Mouse (Mus musculus) embryonic facial prominence, embryonic 11.5 days (tissue): ENCODE measurements around the gene Rpl37a. TPM values are rescaled to one million over a fixed set of nuclear protein-coding genes. Genes with fewer than 3 reads are reported as not detected.

Source experiments
- ATAC-seq: fragments of 200-750 bp; cut with Nextera tagmentation; replicated peaks from 2 replicates; pipeline ENCODE4 v1.8.0; 2017; ENCODE audit warnings: low read depth; ENCODE audit not compliant: insufficient number of reproducible peaks, low FRiP score, low TSS enrichment
- DNase-seq: peaks from one replicate; pipeline ENCODE4 v3.0.0-alpha.2; 2015; ENCODE audit warnings: low spot score
- H3K27ac ChIP-seq: fragments of 300-500 bp; sonication (generic); replicated peaks from 2 replicates; pipeline ENCODE4 v1.5.1; 2014; ENCODE audit warnings: mild to moderate bottlenecking, low read depth, low read length, control low read depth
- H3K27me3 ChIP-seq: fragments of 300-500 bp; sonication (generic); 2 replicates; pipeline ENCODE4 v1.6.1; 2014; ENCODE audit warnings: mild to moderate bottlenecking, low read length, moderate library complexity, mixed read lengths; ENCODE audit not compliant: control insufficient read depth, insufficient read depth
- H3K36me3 ChIP-seq: fragments of 300-500 bp; sonication (generic); replicated peaks from 2 replicates; pipeline ENCODE4 v1.6.1; 2014; ENCODE audit warnings: low read depth, mild to moderate bottlenecking, low read length, moderate library complexity, mixed read lengths; ENCODE audit not compliant: control insufficient read depth, insufficient read depth
- H3K4me1 ChIP-seq: fragments of 300-500 bp; sonication (generic); 2 replicates; pipeline ENCODE4 v1.6.1; 2014; ENCODE audit warnings: low read length, mixed read lengths; ENCODE audit not compliant: control insufficient read depth, insufficient read depth
- H3K4me2 ChIP-seq: fragments of 300-500 bp; sonication (generic); 2 replicates; pipeline ENCODE4 v1.6.1; 2014; ENCODE audit warnings: low read depth, mild to moderate bottlenecking, control low read depth, low read length, moderate library complexity
- H3K4me3 ChIP-seq: fragments of 300-500 bp; sonication (generic); 2 replicates; pipeline ENCODE4 v1.5.1; 2014; ENCODE audit warnings: low read depth, low read length, control low read depth
- H3K9ac ChIP-seq: fragments of 300-500 bp; sonication (generic); replicated peaks from 2 replicates; pipeline ENCODE4 v1.6.1; 2014; ENCODE audit warnings: mild to moderate bottlenecking, control low read depth, low read length
- H3K9me3 ChIP-seq: fragments of 300-500 bp; sonication (generic); replicated peaks from 2 replicates; pipeline ENCODE4 v1.6.1; 2016; ENCODE audit warnings: mild to moderate bottlenecking, low read length, inconsistent platforms, mixed read lengths; ENCODE audit not compliant: control insufficient read depth
- WGBS: fragments of 180-500 bp; shearing (Covaris S2); extraction: QIAGEN DNeasy Blood & Tissue Kit; methylation state at CpG from one replicate; pipeline ENCODE4 v1.1.7; 2014; 5-methylcytosine and 5-hydroxymethylcytosine counted together
- polyA plus RNA-seq: library from polyadenylated mRNA; unstranded; fragments of >200 nt; fragmentation: Nextera tagmentation; extraction: Ambion mirVana; gene quantifications from 2 replicates; pipeline ENCODE4 v1.2.1, GENCODE M21; 2014

Gene Rpl37a
- polyA plus RNA-seq, 1 experiment from 2014 or later: 1,634 TPM

DNA sequence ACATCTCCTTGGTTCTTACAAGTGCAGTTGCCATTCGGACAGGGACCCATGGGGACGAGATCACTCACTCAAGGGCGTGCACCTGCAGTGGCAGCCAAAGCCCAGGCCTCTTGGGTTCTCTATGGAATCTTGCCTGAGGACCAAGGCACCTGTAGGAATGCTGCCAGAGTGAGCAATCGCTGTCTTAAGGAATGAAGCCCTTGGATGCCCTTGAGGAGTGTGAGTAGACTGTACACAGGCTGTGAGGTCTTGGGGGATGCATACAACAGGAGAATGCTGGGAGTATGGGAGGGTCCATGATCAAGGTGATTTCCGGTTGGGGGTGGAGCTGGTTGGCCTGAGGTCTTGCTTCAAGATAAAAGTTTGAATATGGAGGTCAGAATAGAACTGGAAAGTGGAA, 30.3 kb downstream of the Rpl37a start:
- Histone ChIP-seq H3K27ac (no peak overlapping the region), H3K27me3 (no peaks in the 10 kb centered on the region), H3K4me1 (no peaks in the 10 kb centered on the region), H3K4me2 (no peak overlapping the region), H3K9ac (no peak overlapping the region), H3K9me3 (no peaks in the 10 kb centered on the region), H3K36me3 (no peaks in the 10 kb centered on the region), H3K4me3 (no peak overlapping the region)
- DNase-seq (no peak), ATAC-seq (no peak)
- 80% methylated on average over 5 of the region's 5 CpGs for WGBS

DNA sequence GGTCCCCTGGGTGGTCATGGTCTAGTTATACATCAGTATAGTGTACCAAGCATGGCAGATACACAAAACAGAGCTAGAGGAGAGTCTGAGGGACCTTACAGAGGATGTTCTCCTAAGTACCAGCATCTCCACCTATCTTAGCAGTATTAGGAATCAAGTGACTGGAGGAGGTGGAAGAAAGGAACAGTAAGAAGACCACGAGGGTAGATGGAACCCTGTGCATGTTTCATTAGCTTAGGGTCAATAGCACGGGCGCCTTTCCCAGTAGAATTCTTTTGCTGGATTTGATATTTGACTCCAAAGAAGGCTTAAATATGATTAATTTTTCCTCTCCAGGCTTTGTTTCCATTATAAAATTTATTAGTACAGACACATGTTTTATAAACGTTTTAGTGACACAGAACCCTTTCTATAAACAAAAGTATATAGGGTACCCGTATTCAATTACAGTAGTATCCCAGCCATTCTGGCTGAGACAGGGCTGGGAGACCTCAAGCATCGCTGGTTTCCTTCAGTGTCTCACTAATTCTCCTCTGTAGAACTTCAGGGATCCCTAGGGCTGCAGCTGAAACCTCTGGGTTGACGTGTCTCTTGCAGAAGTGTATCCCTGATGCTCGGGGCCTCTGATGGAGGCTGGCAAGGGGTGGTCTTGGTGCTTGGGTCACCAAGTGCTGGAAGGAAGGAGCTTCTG, 33.9 kb downstream of the Rpl37a start:
- WGBS: 68% methylated on average over 8 of the region's 8 CpGs
- Histone ChIP-seq H3K4me2 (no peak overlapping the region), H3K36me3 (no peaks in the 10 kb centered on the region), H3K4me3 (no peak overlapping the region), H3K9ac (no peak overlapping the region), H3K9me3 (no peaks in the 10 kb centered on the region), H3K27ac (no peak overlapping the region), H3K27me3 (no peaks in the 10 kb centered on the region), H3K4me1 (no peaks in the 10 kb centered on the region)
- DNase-seq (no peak), ATAC-seq (no peak)

DNA sequence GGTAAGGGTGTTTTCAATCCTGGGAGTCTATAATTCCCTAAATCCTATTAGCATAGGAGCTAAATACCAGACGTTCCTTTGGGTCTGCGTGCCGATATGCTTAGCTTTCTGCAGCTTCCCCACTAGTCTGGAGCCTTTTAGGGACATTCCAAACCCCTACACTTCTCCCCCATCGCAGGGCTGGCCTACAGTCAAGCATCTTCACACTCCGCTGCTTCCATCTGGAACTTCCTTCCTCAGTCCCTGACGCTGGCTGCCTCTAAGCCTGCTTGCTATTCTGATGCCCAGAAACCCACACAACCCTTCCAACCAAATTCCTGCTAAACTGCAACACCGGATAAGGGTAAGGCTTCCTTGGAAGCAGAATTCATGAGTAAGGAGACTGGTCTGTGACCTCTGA, 35.3 kb downstream of the Rpl37a start:
- Histone ChIP-seq H3K4me3 (no peak overlapping the region), H3K9me3 (no peaks in the 10 kb centered on the region), H3K4me2 (no peak overlapping the region), H3K4me1 (no peaks in the 10 kb centered on the region), H3K27me3 (no peaks in the 10 kb centered on the region), H3K27ac (no peak overlapping the region), H3K36me3 (no peaks in the 10 kb centered on the region), H3K9ac (no peak overlapping the region)
- no peak for DNase-seq
- ATAC-seq: no peak
- 77% methylated on average over 7 of the region's 7 CpGs for WGBS

DNA sequence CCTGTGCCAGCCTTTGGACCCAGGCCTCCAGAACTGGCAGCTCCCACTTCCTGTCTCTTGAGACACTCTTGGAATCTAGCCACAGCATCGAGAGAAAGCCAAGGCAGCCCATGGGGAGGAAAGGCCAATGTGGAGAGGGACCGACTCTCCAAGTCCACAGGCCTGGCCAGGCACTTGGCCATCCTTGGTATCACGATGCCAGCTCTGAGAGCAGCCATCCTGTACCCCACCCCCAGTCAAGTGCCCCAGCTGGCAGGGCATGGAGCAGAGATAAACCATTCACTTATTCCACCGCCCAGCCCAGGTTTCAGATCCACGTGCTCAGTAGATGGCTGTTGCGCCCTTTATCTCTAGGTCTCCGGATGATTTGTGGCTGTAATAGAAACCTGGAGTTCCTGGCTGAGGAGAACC, 40.3 kb downstream of the Rpl37a start:
- no peaks in the 10 kb centered on the region for H3K36me3 ChIP-seq
- WGBS: 93% methylated on average over 7 of the region's 7 CpGs
- no peaks in the 10 kb centered on the region for H3K9me3 ChIP-seq
- H3K4me2 ChIP-seq: no peak overlapping the region
- H3K4me3 ChIP-seq: no peak overlapping the region
- ATAC-seq (no peak), DNase-seq (no peak)
- H3K4me1 ChIP-seq: no peaks in the 10 kb centered on the region
- H3K27me3 ChIP-seq: no peaks in the 10 kb centered on the region
- no peak overlapping the region for H3K27ac ChIP-seq
- H3K9ac ChIP-seq: no peak overlapping the region

DNA sequence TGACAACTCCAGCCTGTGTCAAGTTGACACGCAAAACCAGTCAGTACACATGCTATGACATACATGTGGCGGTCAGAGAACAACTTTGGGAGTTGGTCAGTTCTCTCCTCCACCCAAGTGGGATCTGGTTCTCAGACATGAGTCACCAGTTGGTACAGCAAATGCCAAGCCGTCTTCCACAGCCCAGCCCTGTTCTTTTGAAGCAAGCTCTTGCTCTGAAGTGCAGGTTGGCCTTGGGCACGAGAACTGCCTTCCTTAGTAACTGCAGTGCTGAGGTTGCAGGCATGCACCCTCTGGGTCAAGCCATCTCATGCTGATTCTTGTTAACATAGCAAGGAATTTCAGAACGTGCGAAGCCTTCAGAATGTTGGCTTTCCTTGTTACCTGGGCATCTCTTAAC, 42.1 kb downstream of the Rpl37a start:
- ATAC-seq (no peak), DNase-seq (no peak)
- Histone ChIP-seq H3K36me3 (no peaks in the 10 kb centered on the region), H3K9me3 (no peaks in the 10 kb centered on the region), H3K4me1 (no peaks in the 10 kb centered on the region), H3K4me2 (no peak overlapping the region), H3K27ac (no peak overlapping the region), H3K9ac (no peak overlapping the region), H3K4me3 (no peak overlapping the region), H3K27me3 (no peaks in the 10 kb centered on the region)
- 79% methylated on average over 6 of the region's 6 CpGs for WGBS

DNA sequence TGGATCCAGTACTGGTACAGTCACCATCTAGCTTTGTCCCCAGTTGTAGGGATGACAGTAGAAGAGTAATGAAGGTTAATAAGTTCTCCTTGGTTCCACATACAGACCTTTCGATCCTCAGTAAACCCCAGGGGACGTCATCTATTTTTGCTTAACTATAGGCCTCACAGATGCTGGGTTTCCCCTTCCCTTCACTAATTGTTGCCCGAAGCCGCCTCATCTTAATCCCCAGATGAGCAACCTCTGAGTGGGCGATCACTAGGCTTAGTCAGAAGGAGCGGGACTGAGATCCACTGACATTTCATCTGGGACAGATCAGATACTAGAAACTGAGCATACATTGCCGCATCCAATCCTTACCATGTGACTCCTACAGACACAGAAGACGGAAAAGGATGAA, 44.1 kb downstream of the Rpl37a start:
- H3K27me3 ChIP-seq: no peaks in the 10 kb centered on the region
- no peaks in the 10 kb centered on the region for H3K9me3 ChIP-seq
- H3K4me1 ChIP-seq: no peaks in the 10 kb centered on the region
- H3K9ac ChIP-seq: no peak overlapping the region
- DNase-seq (no peak), ATAC-seq (no peak)
- no peaks in the 10 kb centered on the region for H3K36me3 ChIP-seq
- no peak overlapping the region for H3K27ac ChIP-seq
- WGBS: 75% methylated on average over 8 of the region's 8 CpGs
- no peak overlapping the region for H3K4me3 ChIP-seq
- H3K4me2 ChIP-seq: no peak overlapping the region

DNA sequence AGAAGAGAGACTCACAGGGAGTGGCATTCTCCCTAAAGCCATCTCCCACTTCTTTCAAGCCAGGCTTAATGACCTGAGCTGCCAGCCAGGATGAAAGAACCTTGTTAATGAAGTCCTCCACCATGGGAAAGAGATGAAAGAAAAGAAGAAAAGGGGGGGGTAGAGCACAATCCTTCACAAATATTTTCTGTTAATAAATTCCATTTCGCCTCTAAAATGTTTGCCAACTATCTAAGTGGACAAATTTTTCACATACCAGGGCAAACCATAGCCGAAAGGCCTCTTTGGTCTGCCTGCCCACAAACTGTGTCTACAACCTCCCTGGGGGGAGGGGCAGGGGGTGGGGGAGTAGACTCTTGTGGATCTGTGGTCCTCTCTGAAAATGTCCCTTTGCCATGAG, 44.7 kb downstream of the Rpl37a start:
- H3K27me3 ChIP-seq: no peaks in the 10 kb centered on the region
- H3K4me3 ChIP-seq: no peak overlapping the region
- no peak overlapping the region for H3K4me2 ChIP-seq
- no peaks in the 10 kb centered on the region for H3K9me3 ChIP-seq
- no peaks in the 10 kb centered on the region for H3K36me3 ChIP-seq
- ATAC-seq (no peak), DNase-seq (no peak)
- 68% methylated on average over 2 of the region's 2 CpGs for WGBS
- no peak overlapping the region for H3K27ac ChIP-seq
- H3K4me1 ChIP-seq: no peaks in the 10 kb centered on the region
- H3K9ac ChIP-seq: no peak overlapping the region

DNA sequence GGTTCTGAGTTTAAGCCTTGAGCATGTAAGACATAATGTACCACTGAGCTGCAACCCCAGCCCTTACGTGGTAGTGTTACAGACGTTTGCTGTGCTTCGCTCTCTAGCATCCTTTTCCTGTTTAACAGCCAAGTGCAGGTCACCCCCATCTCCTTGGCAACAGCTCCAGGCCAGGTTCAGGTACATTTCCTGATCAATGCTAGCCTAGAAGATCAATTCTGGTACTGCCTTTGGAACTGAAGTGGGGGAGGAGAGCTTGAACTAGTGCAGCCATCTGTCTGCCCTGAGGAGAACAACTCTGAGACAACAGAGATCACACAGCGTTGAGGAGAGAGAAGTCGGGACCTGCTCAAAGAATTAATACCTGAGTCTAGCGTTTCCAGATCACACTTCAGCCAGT, 48.7 kb downstream of the Rpl37a start:
- no peak overlapping the region for H3K9ac ChIP-seq
- no peaks in the 10 kb centered on the region for H3K4me1 ChIP-seq
- no peaks in the 10 kb centered on the region for H3K9me3 ChIP-seq
- H3K4me3 ChIP-seq: no peak overlapping the region
- no peaks in the 10 kb centered on the region for H3K36me3 ChIP-seq
- DNase-seq: no peak
- no peak for ATAC-seq
- 81% methylated on average over 6 of the region's 6 CpGs for WGBS
- H3K27ac ChIP-seq: no peak overlapping the region
- no peaks in the 10 kb centered on the region for H3K27me3 ChIP-seq
- no peak overlapping the region for H3K4me2 ChIP-seq
